Mouse (Mus musculus) midbrain, embryonic 11.5 days (tissue): ENCODE data around the gene Spaca6. TPM values are rescaled to one million over a fixed set of nuclear protein-coding genes. Genes with fewer than 3 reads are reported as not detected.
A peak's percentile ranks its signal among the peaks of the same experiment; 100 is the strongest.
"Not testable (repeated sequence)": the region's sequence is repeated elsewhere in the genome, so short reads cannot be mapped to it uniquely, and the experiment has no call there.

Experiments used
- ATAC-seq: fragments of 200-750 bp; cut with Nextera tagmentation; 2 replicates; pipeline ENCODE4 v1.8.0; 2017; ENCODE audit warnings: moderate TSS enrichment, moderate library complexity; ENCODE audit not compliant: low FRiP score
- DNase-seq: peaks from one replicate; pipeline ENCODE4 v3.0.0; 2015; ENCODE audit warnings: low spot score; ENCODE audit errors: missing footprints
- H3K27ac ChIP-seq: fragments of 300-500 bp; sonication (generic); 2 replicates; pipeline ENCODE4 v1.5.1; 2014; ENCODE audit warnings: low read depth, low read length
- H3K27me3 ChIP-seq: fragments of 300-500 bp; sonication (generic); 2 replicates; pipeline ENCODE4 v1.6.1; 2014; ENCODE audit warnings: mild to moderate bottlenecking, low read length, moderate library complexity, mixed read lengths; ENCODE audit not compliant: control insufficient read depth, insufficient read depth
- H3K36me3 ChIP-seq: fragments of 300-500 bp; sonication (generic); 2 replicates; pipeline ENCODE4 v1.6.1; 2014; ENCODE audit warnings: mild to moderate bottlenecking, low read length, moderate library complexity, mixed read lengths; ENCODE audit not compliant: control insufficient read depth, insufficient read depth
- H3K4me1 ChIP-seq: fragments of 300-500 bp; sonication (generic); 2 replicates; pipeline ENCODE4 v1.6.1; 2014; ENCODE audit warnings: low read length; ENCODE audit not compliant: control insufficient read depth, insufficient read depth
- H3K4me2 ChIP-seq: fragments of 300-500 bp; sonication (generic); 2 replicates; pipeline ENCODE4 v1.6.1; 2014; ENCODE audit warnings: mild to moderate bottlenecking, moderate library complexity
- H3K4me3 ChIP-seq: fragments of 300-500 bp; sonication (generic); 2 replicates; pipeline ENCODE4 v1.5.1; 2014; ENCODE audit warnings: low read depth, low read length
- H3K9ac ChIP-seq: fragments of 300-500 bp; sonication (generic); 2 replicates; pipeline ENCODE4 v1.6.1; 2014; ENCODE audit warnings: low read length
- H3K9me3 ChIP-seq: fragments of 300-500 bp; sonication (generic); 2 replicates; pipeline ENCODE4 v1.6.1; 2016; ENCODE audit warnings: low read length; ENCODE audit not compliant: control insufficient read depth
- WGBS: fragments of 180-500 bp; shearing (Covaris S2); extraction: QIAGEN DNeasy Blood & Tissue Kit; methylation state at CpG from one replicate; pipeline ENCODE4 v1.1.7; 2014; 5-methylcytosine and 5-hydroxymethylcytosine counted together
- polyA plus RNA-seq: library from polyadenylated mRNA; unstranded; fragments of >200 nt; fragmentation: Nextera tagmentation; extraction: Ambion mirVana; gene quantifications from 2 replicates; pipeline ENCODE4 v1.2.1, GENCODE M21; 2014

The Spaca6 gene
- polyA plus RNA-seq, 1 experiment from 2014 or later: 16.4 TPM

DNA sequence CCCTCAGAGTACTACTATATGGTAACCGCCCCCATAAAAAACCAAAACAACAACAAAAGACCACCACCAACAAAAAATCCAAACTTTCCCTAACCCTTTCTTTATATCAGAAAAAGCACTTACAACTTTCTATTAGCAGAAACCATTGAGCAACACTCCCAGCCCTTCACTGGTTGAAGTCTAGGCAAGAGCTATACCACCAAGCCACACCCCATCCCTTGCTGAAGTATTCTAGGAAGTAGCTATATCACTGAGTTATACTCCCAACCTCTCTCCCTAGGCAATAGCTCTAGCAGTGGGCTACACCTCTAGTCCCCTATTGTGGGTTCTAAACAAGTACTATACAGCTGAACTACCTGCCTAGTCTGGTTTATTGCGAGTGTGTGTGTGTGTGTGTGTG is 12.3 kb downstream of the Spaca6 start:
- DNase-seq (no peak), ATAC-seq (no peak)
- Histone ChIP-seq H3K9ac (no peak overlapping the region), H3K4me1 (peaks cover 14% of the 10 kb centered on the region), H3K9me3 (no peaks in the 10 kb centered on the region), H3K27ac (no peak overlapping the region), H3K36me3 (peaks cover 3% of the 10 kb centered on the region; the same call in 1 of the 2 replicates), H3K4me3 (no peak overlapping the region), H3K4me2 (no peak overlapping the region), H3K27me3 (no peaks in the 10 kb centered on the region)
- WGBS: 89% methylated on average over 2 of the region's 2 CpGs

DNA sequence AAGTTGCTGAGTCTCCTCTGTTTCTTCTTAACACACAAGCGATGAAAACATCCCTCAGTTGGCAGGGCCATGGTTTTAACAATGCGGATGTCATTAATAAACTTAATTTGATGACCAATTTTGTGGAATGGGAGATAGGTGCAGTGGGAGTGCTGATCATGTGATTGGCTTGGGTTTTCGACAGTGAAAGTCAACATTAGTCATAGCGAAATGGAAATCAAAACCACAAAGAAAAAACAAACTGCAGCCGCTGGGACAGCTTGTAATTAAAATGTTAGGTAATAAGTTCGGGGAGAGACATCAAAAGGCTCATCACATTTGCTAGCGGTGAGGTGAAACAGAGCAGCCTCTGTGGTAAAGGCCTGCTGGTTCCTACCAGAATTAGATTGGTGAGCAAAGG is 13.8 kb downstream of the Spaca6 start:
- Histone ChIP-seq H3K9me3 (no peaks in the 10 kb centered on the region), H3K4me2 (no peak overlapping the region), H3K4me1 (peaks cover 7% of the 10 kb centered on the region), H3K4me3 (no peak overlapping the region), H3K27me3 (no peaks in the 10 kb centered on the region), H3K27ac (no peak overlapping the region), H3K36me3 (peaks cover 3% of the 10 kb centered on the region; the same call in 1 of the 2 replicates), H3K9ac (no peak overlapping the region)
- DNase-seq: no peak
- no peak for ATAC-seq
- WGBS: 93% methylated on average over 7 of the region's 7 CpGs

DNA sequence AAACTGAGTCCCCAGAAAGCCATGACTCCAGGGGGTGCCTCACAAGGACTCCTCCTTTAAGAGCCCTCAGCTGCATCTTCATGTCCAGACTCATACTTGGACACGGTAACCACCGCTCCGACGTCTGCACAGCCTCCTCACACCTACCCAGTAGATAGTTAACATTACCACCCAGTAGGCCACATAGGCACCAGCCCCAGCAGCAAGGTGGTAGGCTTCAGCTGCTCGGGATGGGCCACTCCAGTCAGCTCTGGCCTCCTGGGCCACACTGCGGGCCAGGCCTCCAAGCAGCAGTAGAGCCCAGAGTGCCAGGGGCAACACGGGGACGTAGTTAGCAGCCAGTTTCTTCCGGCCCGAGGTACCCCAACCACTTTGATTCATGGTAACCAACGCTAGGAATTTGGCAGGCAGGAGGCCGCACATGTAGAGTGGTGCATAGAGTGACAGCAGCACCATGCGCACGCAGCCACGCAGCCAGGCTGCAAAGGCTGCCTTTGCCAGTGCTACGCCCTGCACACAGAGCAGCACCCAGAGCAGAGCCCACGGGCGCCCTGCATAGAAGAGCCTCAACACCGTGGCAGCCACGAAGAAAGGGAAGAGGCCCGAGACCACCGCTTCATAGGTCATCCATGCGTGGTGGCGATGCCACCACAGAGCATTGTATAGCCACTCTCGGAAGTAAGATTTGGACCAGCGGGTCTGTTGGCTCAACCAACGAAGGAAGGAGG is 16.7 kb downstream of the Spaca6 start:
- Histone ChIP-seq H3K27me3 (no peaks in the 10 kb centered on the region), H3K4me2 (no peak overlapping the region), H3K4me3 (no peak overlapping the region), H3K9ac (no peak overlapping the region), H3K27ac (no peak overlapping the region), H3K9me3 (no peaks in the 10 kb centered on the region), H3K36me3 (peaks cover 3% of the 10 kb centered on the region; the same call in 1 of the 2 replicates), H3K4me1 (no peaks in the 10 kb centered on the region; the same call in 1 of the 2 replicates)
- peak; percentile 64 for ATAC-seq
- peak; percentile 78 for DNase-seq
- WGBS: 77% methylated on average over 27 of the region's 27 CpGs

DNA sequence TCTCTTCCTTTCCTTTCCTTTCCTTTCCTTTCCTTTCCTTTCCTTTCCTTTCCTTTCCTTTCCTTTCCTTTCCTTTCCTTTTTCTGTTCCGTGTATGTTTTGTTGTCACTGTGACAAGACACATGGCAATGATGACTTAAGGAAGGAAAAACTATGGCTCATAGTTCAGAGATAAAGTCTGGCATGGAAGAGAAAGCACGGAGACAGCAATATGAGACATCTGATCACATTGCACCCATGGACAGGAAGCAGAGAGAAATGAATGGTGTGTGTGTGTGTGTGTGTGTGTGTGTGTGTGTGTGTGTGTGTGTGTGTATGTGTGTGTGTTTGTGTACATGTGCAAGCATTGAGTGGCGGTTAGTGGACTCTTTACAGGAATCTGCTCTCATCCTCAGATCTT is 17.6 kb downstream of the Spaca6 start:
- not testable (repeated sequence) for DNase-seq, H3K36me3 ChIP-seq, H3K4me2 ChIP-seq, ATAC-seq, H3K9me3 ChIP-seq, H3K9ac ChIP-seq, H3K27ac ChIP-seq, H3K4me3 ChIP-seq, H3K27me3 ChIP-seq, H3K4me1 ChIP-seq
- WGBS: 85% methylated on average over 3 of the region's 3 CpGs

DNA sequence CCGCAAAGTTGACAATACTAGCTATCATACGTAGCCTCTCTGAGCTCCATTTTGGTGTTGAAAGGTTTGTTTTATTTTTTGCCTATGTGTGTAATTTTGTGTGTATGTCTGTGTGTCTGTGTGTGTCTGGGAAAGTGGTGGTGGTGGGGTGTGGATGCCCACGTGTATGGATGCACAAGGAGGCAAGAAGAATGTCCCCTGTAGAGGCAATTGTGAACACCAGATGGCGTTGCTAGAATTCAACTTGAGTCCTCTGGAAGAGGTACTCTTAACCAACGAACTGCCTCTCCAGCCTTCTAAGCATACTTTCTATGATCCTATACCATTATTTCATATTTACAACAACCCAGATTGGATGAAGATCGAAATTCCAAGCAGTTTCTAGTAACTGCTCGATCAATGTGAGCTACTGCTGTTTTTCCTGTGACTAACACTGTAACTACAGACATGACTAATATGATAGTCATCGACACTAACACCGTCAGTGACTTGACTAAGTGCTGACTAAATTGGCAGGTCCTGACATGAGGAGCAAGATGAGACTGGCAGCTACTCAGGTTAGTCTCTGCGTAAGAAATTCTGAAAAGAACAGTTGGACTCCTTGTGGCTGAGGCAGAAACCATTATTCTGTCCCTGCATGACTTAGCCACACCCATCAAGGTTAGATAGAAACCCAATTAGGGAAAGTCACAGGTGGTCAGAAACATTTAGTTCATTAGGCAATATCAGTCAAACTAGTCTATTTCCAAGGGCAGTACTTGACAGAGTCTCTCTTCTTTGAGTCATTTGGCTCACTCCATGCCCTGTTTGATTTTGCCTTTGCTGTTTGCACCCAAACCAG is 18.4 kb downstream of the Spaca6 start:
- no peak overlapping the region for H3K9ac ChIP-seq
- no peak overlapping the region for H3K4me3 ChIP-seq
- H3K4me1 ChIP-seq: no peaks in the 10 kb centered on the region
- H3K4me2 ChIP-seq: no peak overlapping the region
- H3K27ac ChIP-seq: no peak overlapping the region
- H3K36me3 ChIP-seq: no peaks in the 10 kb centered on the region; the same call in 1 of the 2 replicates
- WGBS: 73% methylated on average over 10 of the region's 10 CpGs
- H3K27me3 ChIP-seq: peaks cover 8% of the 10 kb centered on the region; the same call in 1 of the 2 replicates
- ATAC-seq (no peak), DNase-seq (no peak)
- H3K9me3 ChIP-seq: no peaks in the 10 kb centered on the region

DNA sequence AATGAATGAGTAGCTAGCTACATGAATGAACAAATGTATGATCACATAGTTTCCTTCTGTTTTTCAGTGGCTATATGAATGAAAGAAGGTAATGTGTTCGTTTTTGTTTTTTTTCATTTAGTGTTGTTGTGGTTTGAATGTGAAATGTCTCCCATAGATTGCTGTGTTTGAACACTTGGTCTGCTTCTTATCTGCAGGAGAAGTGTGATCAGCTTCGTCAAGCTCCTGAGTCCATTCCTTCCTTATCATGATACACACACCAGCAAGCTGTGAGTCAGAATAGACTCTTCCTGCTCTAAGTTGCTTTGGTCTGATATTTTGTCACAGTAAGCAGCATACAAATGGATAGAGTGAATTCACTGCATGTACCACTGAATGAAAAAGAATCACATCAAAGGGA is 22.0 kb downstream of the Spaca6 start:
- H3K27ac ChIP-seq: no peak overlapping the region
- no peak overlapping the region for H3K4me3 ChIP-seq
- H3K9ac ChIP-seq: no peak overlapping the region
- no peaks in the 10 kb centered on the region for H3K9me3 ChIP-seq
- no peak for ATAC-seq
- 76% methylated on average over 2 of the region's 2 CpGs for WGBS
- no peak for DNase-seq
- peaks cover 8% of the 10 kb centered on the region; the same call in 1 of the 2 replicates for H3K27me3 ChIP-seq
- H3K36me3 ChIP-seq: no peaks in the 10 kb centered on the region
- no peaks in the 10 kb centered on the region for H3K4me1 ChIP-seq
- H3K4me2 ChIP-seq: no peak overlapping the region

DNA sequence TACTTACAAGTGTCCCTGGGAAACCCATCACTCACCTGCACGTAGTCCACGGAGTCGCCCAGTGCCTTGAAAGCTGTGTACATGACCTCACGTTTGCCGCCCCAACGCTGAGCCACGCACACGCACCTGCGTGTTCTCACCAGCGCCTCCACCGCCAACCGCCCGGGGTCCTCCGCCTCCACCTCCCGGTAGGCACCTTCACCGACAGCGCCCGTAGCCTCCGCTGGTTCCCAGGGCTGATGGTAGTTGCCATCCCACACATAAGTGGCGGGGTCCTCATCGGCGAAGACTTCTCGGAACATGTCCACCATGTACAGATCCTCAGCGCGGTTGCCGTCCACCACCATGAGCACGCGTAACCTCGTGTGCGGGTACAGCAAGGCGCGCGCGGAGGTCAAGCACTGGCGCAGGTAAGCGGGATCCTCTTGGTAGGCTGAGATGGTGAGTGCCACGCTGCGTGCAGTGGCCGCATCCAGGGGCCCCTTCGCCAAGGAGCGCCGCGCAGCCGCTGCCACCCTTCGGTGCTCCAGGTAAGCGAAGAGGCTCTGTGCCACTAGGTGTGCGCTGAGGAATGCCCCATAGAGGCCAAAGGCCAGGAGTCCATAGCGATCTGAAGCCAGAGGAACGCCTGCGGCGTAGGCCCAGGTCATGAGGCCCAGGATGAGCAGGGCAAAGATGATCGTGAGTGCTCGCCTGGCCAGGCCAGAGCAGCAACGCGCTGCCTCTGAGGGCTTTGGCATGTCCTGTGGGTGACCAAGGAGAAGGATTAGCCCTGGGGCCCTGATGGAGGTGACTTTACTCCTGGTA is 23.2 kb downstream of the Spaca6 start:
- H3K36me3 ChIP-seq: no peaks in the 10 kb centered on the region

DNA sequence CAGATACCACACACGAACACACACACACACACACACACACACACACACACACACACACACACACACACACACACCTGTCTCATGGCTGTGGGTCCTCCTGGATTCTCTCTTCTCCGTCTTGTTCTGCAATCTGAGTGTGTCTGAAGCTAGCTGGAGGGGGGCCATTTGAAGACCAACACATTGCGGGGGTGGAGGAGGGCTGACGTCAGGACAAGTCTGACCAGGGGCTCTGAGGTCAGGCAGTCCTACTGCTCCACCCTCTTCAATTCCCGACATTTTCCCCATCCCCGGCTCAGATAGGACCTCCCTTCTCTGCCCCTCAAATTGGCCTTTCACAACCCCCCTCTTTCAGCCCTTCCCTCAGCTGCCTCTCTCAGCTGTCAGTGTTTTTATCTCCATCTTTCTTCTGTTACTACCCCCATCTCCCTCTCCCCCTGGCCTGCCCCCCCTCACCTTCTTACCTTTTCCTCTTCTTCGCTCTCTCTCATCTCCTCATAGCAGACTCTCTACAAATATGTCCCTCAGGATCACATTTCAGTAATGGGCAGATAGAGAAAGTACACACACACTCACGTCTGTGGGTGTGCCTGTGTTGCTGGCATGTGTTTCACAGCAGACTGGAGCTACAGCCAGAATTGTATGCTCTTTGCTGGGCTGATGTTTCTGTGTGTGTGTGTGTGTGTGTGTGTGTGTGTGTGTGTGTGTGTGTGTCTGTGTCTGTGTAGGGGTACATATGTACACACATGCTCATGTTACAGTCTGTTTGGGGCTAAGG is 28.3 kb downstream of the Spaca6 start, which contains the start of gene Has1:
TSS of gene Has1 (minus strand) at position 142 of the 775 bp plus-strand sequence.
- no peaks in the 10 kb centered on the region for H3K9me3 ChIP-seq
- WGBS: 57% methylated on average over 8 of the region's 8 CpGs
- no peak for DNase-seq
- H3K4me2 ChIP-seq: no peak within 1 kb of the TSS
- H3K27me3 ChIP-seq: peaks cover 1% of the 10 kb centered on the region; the same call in 1 of the 2 replicates
- H3K4me1 ChIP-seq: no peaks in the 10 kb centered on the region
- no peak within 1 kb of the TSS for H3K4me3 ChIP-seq
- ATAC-seq: peak; percentile 49
- H3K9ac ChIP-seq: no peak within 1 kb of the TSS
- H3K36me3 ChIP-seq: no peaks in the 10 kb centered on the region
- no peak within 1 kb of the TSS for H3K27ac ChIP-seq

More for the DNA sequence above, 23.2 kb downstream of the Spaca6 start:
- DNase-seq (no peak), ATAC-seq (peak; percentile 46)
- Histone ChIP-seq H3K4me3 (no peak overlapping the region), H3K27me3 (peaks cover 8% of the 10 kb centered on the region; the same call in 1 of the 2 replicates), H3K9me3 (no peaks in the 10 kb centered on the region), H3K27ac (no peak overlapping the region), H3K4me1 (no peaks in the 10 kb centered on the region), H3K4me2 (peak overlapping the region; percentile 14; the same call in 1 of the 2 replicates), H3K9ac (no peak overlapping the region)
- 17% methylated on average over 55 of the region's 55 CpGs for WGBS
